Mouse (Mus musculus) forebrain, embryonic 13.5 days (tissue): ENCODE data around the gene Efna2. TPM values are rescaled to one million over a fixed set of nuclear protein-coding genes. Genes with fewer than 3 reads are reported as not detected.
A peak's percentile ranks its signal among the peaks of the same experiment; 100 is the strongest.

Experiments used
- ATAC-seq: fragments of 200-750 bp; cut with Nextera tagmentation; 2 replicates; pipeline ENCODE4 v1.8.0; 2017
- H3K27ac ChIP-seq: fragments of 300-500 bp; sonication (generic); 2 replicates; pipeline ENCODE4 v1.5.1; 2015; ENCODE audit warnings: inconsistent platforms, mild to moderate bottlenecking, moderate library complexity
- H3K27me3 ChIP-seq: fragments of 300-500 bp; sonication (generic); 2 replicates; pipeline ENCODE4 v1.6.1; 2015; ENCODE audit warnings: mild to moderate bottlenecking, inconsistent platforms
- H3K36me3 ChIP-seq: fragments of 300-500 bp; sonication (generic); 2 replicates; pipeline ENCODE4 v1.6.1; 2015; ENCODE audit warnings: mild to moderate bottlenecking, inconsistent platforms; ENCODE audit not compliant: poor library complexity, severe bottlenecking
- H3K4me1 ChIP-seq: fragments of 300-500 bp; sonication (generic); 2 replicates; pipeline ENCODE4 v1.6.1; 2015; ENCODE audit warnings: inconsistent platforms
- H3K4me2 ChIP-seq: fragments of 300-500 bp; sonication (generic); 2 replicates; pipeline ENCODE4 v1.6.1; 2015; ENCODE audit warnings: inconsistent platforms, mild to moderate bottlenecking, moderate library complexity
- H3K4me3 ChIP-seq: fragments of 300-500 bp; sonication (generic); 2 replicates; pipeline ENCODE4 v1.5.1; 2015; ENCODE audit warnings: mild to moderate bottlenecking, inconsistent platforms
- H3K9ac ChIP-seq: fragments of 300-500 bp; sonication (generic); 2 replicates; pipeline ENCODE4 v1.6.1; 2015; ENCODE audit warnings: mild to moderate bottlenecking, inconsistent platforms
- H3K9me3 ChIP-seq: fragments of 300-500 bp; sonication (generic); replicated peaks from 2 replicates; pipeline ENCODE4 v1.6.1; 2016; ENCODE audit warnings: inconsistent platforms
- WGBS: fragments of 180-500 bp; shearing (Covaris S2); methylation state at CpG from one replicate; pipeline ENCODE4 v1.1.7; 2015; 5-methylcytosine and 5-hydroxymethylcytosine counted together
- polyA plus RNA-seq: library from polyadenylated mRNA; unstranded; fragments of >200 nt; fragmentation: Nextera tagmentation; extraction: Ambion mirVana; gene quantifications from 2 replicates; pipeline ENCODE4 v1.2.1, GENCODE M21; 2015

The Efna2 gene
- polyA plus RNA-seq, 1 experiment from 2014 or later: 19.5 TPM

DNA sequence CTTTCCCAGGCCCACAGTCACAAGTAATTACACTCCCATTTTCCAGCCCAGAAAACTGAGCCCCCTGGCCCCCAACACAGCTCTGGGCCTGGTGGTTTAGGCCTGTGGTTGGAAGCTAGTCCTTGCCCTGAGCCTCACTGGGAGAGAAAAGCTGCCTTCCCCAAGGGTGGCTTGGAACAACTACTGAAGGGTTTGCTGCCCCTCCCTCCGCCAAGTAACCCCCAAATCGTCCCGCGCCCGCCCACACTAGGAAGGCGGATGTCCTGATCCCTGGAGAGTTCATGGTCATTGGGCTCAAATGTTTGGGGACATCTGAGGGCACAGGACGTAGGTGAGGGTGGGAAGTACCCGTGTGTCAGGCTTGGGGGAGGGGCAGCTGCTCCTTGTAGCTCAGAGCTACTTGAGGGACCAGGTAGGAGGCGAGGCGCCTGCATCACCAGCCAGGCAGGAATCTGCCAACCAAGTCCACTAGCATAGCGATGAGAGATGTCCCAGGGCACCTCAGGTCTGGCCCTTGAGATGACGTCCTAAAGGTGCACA, 20.2 kb upstream of the Efna2 start:
- Histone ChIP-seq H3K27me3 (no peaks in the 10 kb centered on the region), H3K4me3 (peak overlapping the region; percentile 43), H3K36me3 (peaks cover 44% of the 10 kb centered on the region), H3K4me2 (peak overlapping the region; percentile 68), H3K4me1 (peaks cover 76% of the 10 kb centered on the region), H3K9ac (peak overlapping the region; percentile 62), H3K27ac (peak overlapping the region; percentile 89), H3K9me3 (no peaks in the 10 kb centered on the region)
- WGBS: 5% methylated on average over 12 of the region's 12 CpGs
- peak; percentile 6; the same call in 1 of the 2 replicates for ATAC-seq

DNA sequence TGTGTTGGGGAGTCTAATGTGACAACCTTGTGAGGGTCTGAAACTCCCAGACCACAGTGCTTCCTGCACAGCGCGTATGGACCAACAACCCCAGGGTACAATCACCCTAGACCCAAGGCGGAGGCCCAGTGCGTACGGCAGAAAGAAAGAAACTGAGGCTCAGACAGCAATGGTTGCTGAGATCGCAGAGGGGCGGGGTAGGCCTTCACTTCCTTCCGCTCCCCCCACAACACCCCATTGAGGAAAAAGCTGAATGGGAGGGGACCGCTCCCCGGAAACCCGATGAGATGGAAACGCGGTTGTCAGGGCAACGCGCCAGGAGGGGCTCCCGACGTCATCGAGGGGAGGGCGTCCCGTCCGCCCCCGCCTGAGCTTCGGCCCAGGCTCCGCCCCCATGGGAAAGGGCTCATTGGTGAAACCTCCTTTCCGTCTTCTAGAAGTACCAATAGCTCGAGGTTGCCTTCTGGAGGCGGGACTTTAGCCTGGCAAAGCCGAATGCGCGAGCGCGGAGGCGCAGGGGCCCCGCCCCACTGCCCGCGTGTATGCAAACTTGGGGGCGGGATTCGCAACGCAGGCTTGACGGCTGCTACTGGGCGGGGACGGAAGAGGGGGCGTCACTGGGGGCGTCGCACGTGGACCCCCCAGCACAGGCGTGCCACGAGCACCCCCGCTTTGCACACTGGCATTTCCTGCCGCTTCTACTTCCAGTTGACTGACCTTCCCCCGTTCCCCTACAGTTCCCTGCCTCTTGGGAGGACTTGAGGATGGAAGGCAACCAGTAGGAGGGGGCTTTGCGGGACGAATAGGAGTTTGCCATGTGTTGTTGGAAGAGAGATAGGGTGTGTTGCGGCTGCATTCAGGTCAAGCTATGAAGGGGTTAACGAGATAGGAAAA, 19.5 kb upstream of the Efna2 start:
- WGBS: under 1% methylated on average over 54 of the region's 55 CpGs
- peak overlapping the region; percentile 89 for H3K27ac ChIP-seq
- no peaks in the 10 kb centered on the region for H3K9me3 ChIP-seq
- peaks cover 37% of the 10 kb centered on the region for H3K36me3 ChIP-seq
- H3K4me1 ChIP-seq: peaks cover 76% of the 10 kb centered on the region
- H3K4me2 ChIP-seq: peak overlapping the region; percentile 68
- peak overlapping the region; percentile 43 for H3K4me3 ChIP-seq
- peak; percentile 87 for ATAC-seq
- peak overlapping the region; percentile 62 for H3K9ac ChIP-seq
- no peaks in the 10 kb centered on the region for H3K27me3 ChIP-seq

DNA sequence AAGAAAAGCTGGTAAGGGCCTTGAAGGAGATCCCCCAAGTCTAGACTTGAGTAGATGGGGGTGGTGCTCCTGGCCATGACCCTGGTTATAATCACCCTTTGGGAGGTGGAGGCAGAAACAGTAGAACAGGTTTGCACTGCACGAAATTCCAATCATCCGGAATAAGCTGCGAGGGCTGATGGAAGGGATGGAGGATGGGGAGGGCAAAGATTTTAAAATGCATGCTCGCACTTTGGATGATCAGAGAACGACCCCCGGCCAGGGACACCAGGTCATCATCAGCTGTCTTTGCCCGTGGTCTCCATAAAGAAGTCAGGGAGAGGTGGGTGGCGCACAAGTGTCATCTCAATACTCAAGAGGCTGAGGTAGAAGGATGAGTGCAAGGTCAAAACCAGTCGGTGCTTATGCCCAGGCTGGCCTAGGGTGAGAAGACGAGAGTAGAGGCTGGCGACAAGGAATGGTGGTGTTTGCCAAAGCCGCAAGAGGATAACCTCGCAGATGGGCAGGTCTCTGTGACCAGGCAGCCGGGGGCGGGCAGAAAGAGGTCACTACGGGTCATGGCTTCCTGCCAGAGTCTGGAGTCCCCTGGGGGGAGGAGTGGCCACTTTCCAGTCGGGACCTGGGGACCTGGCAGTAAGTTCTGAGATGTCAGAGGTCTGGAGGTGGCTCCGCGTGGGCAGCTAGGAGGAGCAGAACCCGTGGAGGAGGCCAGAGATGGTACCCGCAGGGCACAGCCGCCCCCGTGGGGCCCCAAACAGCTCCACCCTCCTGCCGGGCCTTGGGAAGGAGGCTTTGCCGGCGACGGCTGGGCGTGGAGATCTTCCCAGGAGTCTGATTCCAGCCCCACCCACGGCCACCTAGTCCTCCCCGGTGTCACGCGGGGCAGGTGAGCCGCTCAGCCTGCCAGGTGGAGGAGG, 18.6 kb upstream of the Efna2 start:
- peaks cover 74% of the 10 kb centered on the region for H3K4me1 ChIP-seq
- H3K27ac ChIP-seq: peak overlapping the region; percentile 40
- 2% methylated on average over 31 of the region's 33 CpGs for WGBS
- peak overlapping the region; percentile 43 for H3K4me3 ChIP-seq
- H3K4me2 ChIP-seq: peak overlapping the region; percentile 68
- no peak for ATAC-seq
- peak overlapping the region; percentile 54 for H3K9ac ChIP-seq
- no peaks in the 10 kb centered on the region for H3K27me3 ChIP-seq
- peaks cover 28% of the 10 kb centered on the region for H3K36me3 ChIP-seq
- no peaks in the 10 kb centered on the region for H3K9me3 ChIP-seq

DNA sequence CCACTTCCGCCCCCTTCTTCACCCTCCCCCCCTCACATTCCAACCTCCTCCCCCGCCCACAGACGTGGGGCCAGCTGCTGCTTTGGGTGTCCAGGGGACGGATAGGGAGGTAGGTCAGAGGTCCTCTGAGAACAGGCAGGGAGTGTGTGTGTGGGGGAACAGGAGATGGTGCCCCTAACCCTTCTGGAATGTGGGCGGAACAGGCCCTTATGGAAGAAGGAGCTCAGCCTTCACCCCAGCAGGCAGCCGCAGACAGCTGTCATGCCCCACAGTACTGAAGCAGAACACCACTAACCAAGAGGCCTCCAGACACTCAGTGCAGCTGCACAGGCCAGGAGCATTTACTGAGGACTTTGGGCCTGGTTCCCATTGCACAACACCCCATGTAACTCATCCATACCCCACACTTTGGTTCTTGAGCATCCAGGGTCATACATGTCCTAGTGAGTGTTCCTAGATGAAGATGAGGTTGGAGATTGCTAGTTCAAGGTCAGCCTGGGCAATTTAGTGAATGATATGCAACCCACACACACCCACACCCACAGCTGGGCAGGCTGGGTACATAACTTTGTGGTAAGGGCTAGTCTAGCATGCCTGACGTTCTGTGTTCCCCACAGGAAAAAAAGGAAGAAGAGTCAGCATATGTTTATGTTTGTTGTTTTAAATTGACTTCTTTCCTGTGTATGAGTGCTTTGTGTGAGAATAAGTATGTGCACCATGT, 17.6 kb upstream of the Efna2 start:
- H3K27ac ChIP-seq: peak overlapping the region; percentile 25; the same call in 1 of the 2 replicates
- peak overlapping the region; percentile 68; the same call in 1 of the 2 replicates for H3K4me2 ChIP-seq
- peaks cover 19% of the 10 kb centered on the region for H3K36me3 ChIP-seq
- no peaks in the 10 kb centered on the region for H3K9me3 ChIP-seq
- 21% methylated on average over 5 of the region's 7 CpGs for WGBS
- no peaks in the 10 kb centered on the region for H3K27me3 ChIP-seq
- peak overlapping the region; percentile 54; the same call in 1 of the 2 replicates for H3K9ac ChIP-seq
- ATAC-seq: no peak
- no peak overlapping the region for H3K4me3 ChIP-seq
- H3K4me1 ChIP-seq: peaks cover 71% of the 10 kb centered on the region

DNA sequence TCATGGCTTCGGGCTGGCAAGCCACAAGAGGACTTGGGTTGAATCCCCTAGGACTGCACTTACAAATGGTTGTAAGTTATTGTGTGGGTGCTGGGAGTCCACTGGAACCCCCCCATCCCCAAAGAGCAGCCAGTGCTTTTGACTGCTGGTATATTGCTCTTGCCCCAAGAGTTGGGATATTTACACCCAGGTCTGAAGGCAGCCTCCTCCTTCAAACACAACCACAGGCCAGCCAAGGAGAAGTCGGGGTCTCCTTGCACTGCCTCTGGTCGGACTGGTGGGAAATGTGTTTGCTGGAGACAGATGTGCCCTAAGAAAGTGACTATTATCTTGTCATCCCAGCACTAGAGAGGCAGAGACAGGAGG, 17.1 kb upstream of the Efna2 start:
- no peak overlapping the region for H3K4me3 ChIP-seq
- no peak for ATAC-seq
- WGBS: 84% methylated on average over 3 of the region's 3 CpGs
- H3K4me2 ChIP-seq: no peak overlapping the region
- H3K27me3 ChIP-seq: no peaks in the 10 kb centered on the region
- H3K4me1 ChIP-seq: peaks cover 70% of the 10 kb centered on the region
- H3K27ac ChIP-seq: no peak overlapping the region
- H3K9ac ChIP-seq: no peak overlapping the region
- H3K9me3 ChIP-seq: no peaks in the 10 kb centered on the region
- H3K36me3 ChIP-seq: peaks cover 13% of the 10 kb centered on the region

DNA sequence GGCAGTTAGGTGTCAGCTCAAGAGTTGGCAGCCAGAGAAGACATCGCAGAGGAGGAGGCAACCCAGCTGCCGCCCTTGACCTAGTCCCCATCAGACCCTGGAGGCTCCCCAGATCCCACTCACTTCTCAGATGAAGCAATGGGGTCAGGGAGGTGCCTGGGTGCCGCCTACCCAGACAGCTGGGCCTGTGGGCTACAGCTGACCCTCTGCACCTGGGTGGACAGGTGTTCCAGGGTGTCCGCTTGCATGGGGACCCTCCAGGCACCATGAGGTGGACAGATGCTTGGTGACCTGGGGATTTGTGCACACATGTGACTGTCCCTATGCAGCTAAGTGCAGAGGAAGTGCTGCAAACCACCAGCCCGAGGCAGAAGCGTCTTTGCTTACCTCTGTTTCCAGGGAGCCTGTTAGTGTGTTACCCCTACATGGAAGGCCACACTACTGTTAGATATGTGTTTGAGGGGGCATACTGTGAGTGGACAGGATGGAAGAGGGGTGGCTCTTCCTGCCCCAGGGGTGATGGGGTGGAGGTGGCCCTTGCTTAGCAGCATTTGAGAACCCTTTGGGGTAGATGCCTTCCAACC, 16.5 kb upstream of the Efna2 start:
- Histone ChIP-seq H3K4me1 (peaks cover 65% of the 10 kb centered on the region), H3K27me3 (no peaks in the 10 kb centered on the region), H3K27ac (no peak overlapping the region), H3K9ac (peak overlapping the region; percentile 21), H3K9me3 (no peaks in the 10 kb centered on the region), H3K4me2 (no peak overlapping the region), H3K36me3 (peaks cover 9% of the 10 kb centered on the region), H3K4me3 (no peak overlapping the region)
- 86% methylated on average over 6 of the region's 6 CpGs for WGBS
- ATAC-seq: no peak

DNA sequence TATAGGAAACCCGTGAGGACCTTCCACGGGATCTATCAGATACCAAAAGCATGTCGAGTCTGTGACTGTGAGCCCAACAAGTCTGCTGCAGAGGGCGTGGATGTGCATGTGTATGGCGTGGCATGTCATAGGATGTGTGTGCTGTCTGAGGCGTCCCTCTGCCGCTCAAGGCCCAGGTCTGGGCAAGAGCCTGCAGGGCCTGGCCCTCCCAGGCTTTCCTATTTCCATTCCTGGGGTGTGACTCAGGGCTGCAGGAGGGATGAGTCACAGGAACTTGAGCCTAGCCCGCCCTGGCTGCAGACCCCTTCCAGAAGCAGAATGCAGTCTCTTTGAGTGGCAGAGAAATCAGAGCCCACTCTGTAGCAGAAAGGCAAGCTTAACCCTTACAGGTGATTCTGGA, 15.6 kb upstream of the Efna2 start:
- H3K27ac ChIP-seq: no peak overlapping the region
- no peak overlapping the region for H3K9ac ChIP-seq
- H3K4me3 ChIP-seq: peak overlapping the region; percentile 41; the same call in 1 of the 2 replicates
- WGBS: 78% methylated on average over 8 of the region's 8 CpGs
- H3K4me2 ChIP-seq: peak overlapping the region; percentile 79
- peaks cover 60% of the 10 kb centered on the region for H3K4me1 ChIP-seq
- H3K27me3 ChIP-seq: no peaks in the 10 kb centered on the region
- no peaks in the 10 kb centered on the region for H3K9me3 ChIP-seq
- H3K36me3 ChIP-seq: peaks cover under 1% of the 10 kb centered on the region; the same call in 1 of the 2 replicates
- ATAC-seq: no peak

DNA sequence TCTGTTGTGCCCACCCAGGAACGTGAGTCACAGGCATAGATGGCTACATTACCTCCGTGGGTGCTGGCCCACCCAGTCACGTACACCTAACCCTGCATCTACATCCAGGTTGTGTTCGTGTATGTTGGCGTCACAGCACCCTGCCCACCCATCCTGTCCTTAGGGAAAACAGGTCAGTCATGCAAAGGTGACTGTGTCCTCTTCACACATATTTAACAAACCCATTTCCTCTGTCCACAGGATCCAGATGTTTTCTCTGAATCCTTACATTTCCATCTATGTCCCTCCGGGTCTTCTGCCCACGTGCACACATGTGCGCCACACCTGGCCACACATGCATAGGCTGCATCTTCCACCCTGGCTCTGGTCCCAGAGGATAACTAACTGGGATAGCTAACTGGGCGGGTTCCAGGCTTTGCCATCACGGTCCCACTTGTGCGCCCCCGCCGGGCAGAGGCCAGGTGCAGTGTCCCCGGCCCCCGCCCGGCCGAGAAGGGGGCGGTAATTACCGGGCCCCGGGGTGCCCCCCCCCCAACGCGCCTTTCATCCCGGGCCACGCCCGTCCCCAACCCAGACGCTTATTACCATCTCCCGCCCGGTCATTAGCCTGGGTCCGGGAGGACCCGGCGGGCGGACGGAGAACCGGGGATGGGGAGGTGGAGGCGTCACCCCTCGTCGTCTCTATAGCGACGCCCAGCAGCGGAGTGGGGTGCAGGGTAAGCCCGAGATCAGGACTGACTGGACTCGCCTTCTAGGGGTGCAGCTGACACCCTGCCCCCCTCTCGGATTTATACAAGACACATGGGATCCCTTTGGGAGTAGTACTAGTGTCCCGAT, 14.9 kb upstream of the Efna2 start:
- Histone ChIP-seq H3K27me3 (no peaks in the 10 kb centered on the region), H3K36me3 (peaks cover 2% of the 10 kb centered on the region; the same call in 1 of the 2 replicates), H3K9ac (peak overlapping the region; percentile 72), H3K4me2 (peak overlapping the region; percentile 79), H3K27ac (peak overlapping the region; percentile 67), H3K4me3 (peak overlapping the region; percentile 41), H3K9me3 (no peaks in the 10 kb centered on the region), H3K4me1 (peaks cover 60% of the 10 kb centered on the region)
- ATAC-seq: no peak
- whole genome bisulfite sequencing: 9% methylated on average over 44 of the region's 44 CpGs

DNA sequence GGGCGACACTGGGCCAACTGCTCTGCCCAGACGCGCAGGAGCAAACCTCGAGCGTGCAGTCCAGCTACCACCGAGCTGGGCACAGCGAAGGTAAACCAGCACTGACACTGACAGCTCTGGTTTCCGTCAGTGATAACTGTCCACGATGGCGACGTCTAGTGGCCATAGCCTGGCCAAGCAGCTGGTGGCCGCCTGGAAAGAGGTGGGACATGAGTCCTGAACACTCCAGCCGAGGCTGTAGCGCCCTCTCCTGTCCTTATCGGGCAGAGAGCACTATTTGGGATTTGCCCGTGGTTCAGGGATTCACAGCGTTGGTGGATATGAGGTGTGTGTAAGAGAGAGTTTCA, 14.3 kb upstream of the Efna2 start:
- Histone ChIP-seq H3K4me2 (peak overlapping the region; percentile 79), H3K4me1 (peaks cover 63% of the 10 kb centered on the region), H3K4me3 (peak overlapping the region; percentile 41), H3K9ac (peak overlapping the region; percentile 72), H3K27me3 (no peaks in the 10 kb centered on the region), H3K36me3 (peaks cover 8% of the 10 kb centered on the region), H3K27ac (peak overlapping the region; percentile 67), H3K9me3 (no peaks in the 10 kb centered on the region)
- peak; percentile 36 for ATAC-seq
- under 1% methylated on average over 17 of the region's 17 CpGs for WGBS

DNA sequence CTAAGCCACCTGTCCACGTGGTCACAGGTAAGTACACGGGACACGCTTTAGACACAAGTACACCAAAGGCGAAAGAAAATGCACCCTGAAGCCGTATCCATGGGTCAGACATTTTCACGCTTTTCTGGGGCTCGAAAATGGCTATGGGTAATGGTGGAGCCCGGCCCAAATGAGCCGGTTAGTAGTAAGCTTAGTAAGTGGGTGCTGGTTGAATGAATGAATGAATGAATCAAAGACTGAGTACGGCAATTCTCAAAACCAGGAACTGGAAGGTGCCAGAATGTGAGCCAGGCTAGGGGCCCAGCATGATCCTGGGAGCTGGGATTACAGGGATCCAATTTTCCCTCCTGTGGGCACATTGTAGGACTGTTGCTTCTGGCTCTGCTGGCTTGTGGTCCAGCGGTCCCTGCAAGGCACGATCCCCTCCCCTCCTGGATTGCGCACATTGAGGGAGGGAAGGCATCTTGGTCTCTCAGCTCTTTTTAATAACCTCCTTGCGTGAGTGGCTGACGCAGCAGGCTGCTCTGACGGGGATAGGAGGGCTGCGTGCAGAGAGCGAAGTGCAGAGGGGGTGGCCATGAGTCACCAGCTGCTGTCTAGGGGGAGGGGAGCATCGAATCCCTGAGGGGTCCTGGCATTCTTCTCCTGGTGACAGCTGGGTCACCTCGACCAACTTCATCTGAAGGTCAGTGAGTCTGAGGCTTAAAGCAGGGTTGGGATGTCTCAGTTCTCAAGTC, 13.7 kb upstream of the Efna2 start, which contains the start of gene Cirbp:
Gene Cirbp (plus strand): TSS at position 594 of the 737 bp plus-strand sequence.
- Histone ChIP-seq H3K4me1 (peaks cover 62% of the 10 kb centered on the region), H3K27ac (peak within 1 kb of the TSS; percentile 84), H3K9ac (peak within 1 kb of the TSS; percentile 100), H3K27me3 (no peaks in the 10 kb centered on the region), H3K4me2 (peak within 1 kb of the TSS; percentile 79), H3K4me3 (peak within 1 kb of the TSS; percentile 90), H3K36me3 (peaks cover 14% of the 10 kb centered on the region), H3K9me3 (no peaks in the 10 kb centered on the region)
- 13% methylated on average over 20 of the region's 20 CpGs for WGBS
- ATAC-seq: no peak
